Mouse (Mus musculus) thymus, adult 2 months (tissue): ENCODE data around the gene Flot2.

Experiments
- CTCF ChIP-seq: fragments of 200-500 bp; IDR thresholded peaks from 2 replicates; pipeline ENCODE4 v1.5.1; 2012; ENCODE audit warnings: mild to moderate bottlenecking, control low read depth, low read length, moderate library complexity, borderline replicate concordance; ENCODE audit not compliant: control insufficient read depth, poor library complexity, insufficient read depth; ENCODE audit errors: extremely low read depth
- POLR2A ChIP-seq: fragments of 200-500 bp; IDR thresholded peaks from 2 replicates; pipeline ENCODE4 v1.6.1; 2012; ENCODE audit warnings: mild to moderate bottlenecking, low read length, control low read depth, moderate library complexity; ENCODE audit not compliant: control insufficient read depth, poor library complexity, insufficient read depth; ENCODE audit errors: extremely low read depth

- TF ChIP-seq POLR2A (no peak), CTCF (no peak)
These were observed 57.4 kb downstream of the Flot2 start for GRCm38 (mm10) chr11:78095144-78095516.
